Mouse (Mus musculus): ENCODE data around the gene Radil. TPM values are rescaled to one million over a fixed set of nuclear protein-coding genes. Genes with fewer than 3 reads are reported as not detected.

The Radil gene
- polyA plus RNA-seq, 1 experiment from 2014 or later = 0.55 TPM

DNA sequence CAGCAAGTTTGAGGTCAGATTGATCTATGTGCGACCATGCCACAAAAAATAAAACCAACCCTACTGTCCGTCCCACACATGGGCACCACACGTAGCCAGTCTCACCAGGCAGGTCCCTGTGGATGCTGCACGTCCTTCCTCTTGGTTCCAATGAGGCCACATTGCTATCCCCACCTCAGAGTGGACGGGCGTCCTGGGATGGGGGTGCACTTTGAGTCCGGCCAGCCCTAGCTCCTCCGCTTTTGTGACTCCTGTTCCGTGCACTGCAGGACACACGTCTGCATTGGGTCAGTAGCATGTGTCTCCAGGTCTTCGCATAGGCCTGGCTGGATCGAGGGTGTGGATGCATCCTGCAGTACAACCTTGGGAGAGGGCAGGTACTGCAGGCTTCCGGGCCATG is 82.5 kb downstream of the Radil start:
- no peaks in the 10 kb centered on the region for H3K9me3 ChIP-seq (ENCODE audit: control insufficient read depth)
- H3K27ac ChIP-seq (ENCODE audit: low read depth, low read length) = no peak overlapping the region
- H3K36me3 ChIP-seq (ENCODE audit: control insufficient read depth, insufficient read depth) = peaks cover 43% of the 10 kb centered on the region
- no peaks in the 10 kb centered on the region for H3K27me3 ChIP-seq (replicated peaks; ENCODE audit: control insufficient read depth, insufficient read depth, low read length)
- whole genome bisulfite sequencing = 94% methylated on average over 13 of the region's 13 CpGs
- no peak overlapping the region for H3K9ac ChIP-seq (ENCODE audit: low read depth, low read length)
- no peak overlapping the region for H3K4me3 ChIP-seq (ENCODE audit: low read depth, low read length)
- no peak overlapping the region for H3K4me2 ChIP-seq (replicated peaks; ENCODE audit: low read depth)
- no peak for TF ChIP-seq CTCF (IDR thresholded peaks at IDR 0.05; ENCODE audit: low read depth)
- H3K4me1 ChIP-seq (replicated peaks; ENCODE audit: control insufficient read depth, insufficient read depth, low read length) = peaks cover 4% of the 10 kb centered on the region; the same call in 1 of the 2 replicates
- ATAC-seq = no peak

DNA sequence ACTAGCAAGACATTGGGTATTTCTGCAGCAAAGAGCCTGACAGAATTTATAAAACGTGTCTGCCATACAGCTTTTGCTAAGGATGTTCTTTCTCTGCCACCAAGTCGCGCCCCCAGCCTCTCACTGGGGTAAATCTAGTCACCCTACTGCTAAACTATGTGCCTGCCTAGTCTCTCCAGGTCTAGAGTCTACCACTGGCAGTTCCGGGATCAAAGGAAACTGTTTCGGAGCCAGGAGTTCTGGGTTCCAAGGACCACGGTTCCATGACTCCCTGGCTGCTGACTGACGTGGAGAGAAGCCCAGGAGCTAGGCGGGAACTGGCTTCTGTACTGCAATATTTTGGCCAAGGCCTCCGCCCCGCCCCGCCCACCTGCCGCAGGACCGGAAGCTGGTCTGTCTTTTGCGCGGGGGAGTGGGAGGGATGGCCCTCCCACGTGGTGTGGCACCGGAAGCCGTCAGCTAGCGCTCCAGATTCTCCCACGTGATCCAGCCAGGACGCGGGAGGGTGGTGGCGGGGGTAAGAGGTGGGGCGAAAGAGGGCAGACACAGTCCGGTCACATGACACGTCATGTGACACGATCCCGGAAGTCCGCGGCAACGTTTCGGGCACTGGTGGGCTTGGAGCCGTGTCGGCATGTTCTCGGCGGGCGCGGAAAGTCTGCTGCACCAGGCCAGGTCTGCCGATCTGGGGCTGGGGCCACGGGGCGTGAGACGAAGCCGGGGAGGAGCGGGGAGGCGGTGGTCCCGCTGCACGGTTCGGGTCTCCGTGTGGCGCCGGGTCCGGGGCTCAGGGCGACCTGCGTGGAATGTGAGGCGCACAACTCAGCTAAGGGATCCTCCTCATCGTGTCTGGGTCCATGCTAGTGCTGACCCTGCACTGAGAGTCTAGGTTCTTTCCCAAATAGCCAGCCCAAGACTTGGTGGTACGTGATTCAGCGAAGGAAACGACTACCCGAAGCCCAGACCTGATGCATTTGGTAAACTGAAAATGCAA is 87.1 kb downstream of the Radil start, which contains the start of gene Ap5z1:
Gene Ap5z1 (plus strand): TSS at position 484 of the 994 bp plus-strand sequence.
- 1% methylated on average over 59 of the region's 60 CpGs for WGBS
- Histone ChIP-seq H3K4me3 (ENCODE audit: low read depth, low read length) (peak within 1 kb of the TSS; percentile 82), H3K9me3 (ENCODE audit: control insufficient read depth) (no peaks in the 10 kb centered on the region), H3K4me2 (replicated peaks; ENCODE audit: low read depth) (peak within 1 kb of the TSS; percentile 90), H3K27ac (ENCODE audit: low read depth, low read length) (peak within 1 kb of the TSS; percentile 75), H3K27me3 (replicated peaks; ENCODE audit: control insufficient read depth, insufficient read depth, low read length) (no peaks in the 10 kb centered on the region), H3K9ac (ENCODE audit: low read depth, low read length) (peak within 1 kb of the TSS; percentile 86), H3K36me3 (ENCODE audit: control insufficient read depth, insufficient read depth) (peaks cover 16% of the 10 kb centered on the region), H3K4me1 (replicated peaks; ENCODE audit: control insufficient read depth, insufficient read depth, low read length) (peaks cover 4% of the 10 kb centered on the region; the same call in 1 of the 2 replicates)
- peak; percentile 95 for ATAC-seq
- TF ChIP-seq CTCF (IDR thresholded peaks at IDR 0.05; ENCODE audit: low read depth) = no peak

DNA sequence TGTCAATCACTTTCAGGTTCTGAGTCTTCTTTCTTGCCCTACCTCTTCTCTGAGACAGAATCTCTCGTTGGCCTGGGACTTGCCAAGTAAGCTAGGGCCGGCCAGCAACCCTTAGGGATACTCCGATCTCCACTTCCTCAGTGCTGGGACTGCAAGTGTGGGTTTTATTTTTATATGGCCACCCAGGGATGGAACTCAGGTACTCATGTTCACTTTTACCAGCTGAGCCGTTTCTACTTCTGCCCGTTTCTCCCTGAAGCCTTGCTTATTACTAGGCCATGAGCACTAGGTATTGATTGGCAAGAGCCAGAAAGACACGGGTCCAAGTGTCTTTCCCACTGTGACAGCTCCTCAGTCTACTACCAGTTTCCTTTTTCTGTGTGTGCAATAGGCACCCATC is 87.9 kb downstream of the Radil start:
- Histone ChIP-seq H3K36me3 (ENCODE audit: control insufficient read depth, insufficient read depth) (peaks cover 14% of the 10 kb centered on the region), H3K4me3 (ENCODE audit: low read depth, low read length) (peak overlapping the region; percentile 82; the same call in 1 of the 2 replicates), H3K27ac (ENCODE audit: low read depth, low read length) (peak overlapping the region; percentile 75), H3K27me3 (replicated peaks; ENCODE audit: control insufficient read depth, insufficient read depth, low read length) (no peaks in the 10 kb centered on the region), H3K9ac (ENCODE audit: low read depth, low read length) (no peak overlapping the region), H3K4me1 (replicated peaks; ENCODE audit: control insufficient read depth, insufficient read depth, low read length) (peaks cover 4% of the 10 kb centered on the region; the same call in 1 of the 2 replicates), H3K4me2 (replicated peaks; ENCODE audit: low read depth) (peak overlapping the region; percentile 90; the same call in 1 of the 2 replicates), H3K9me3 (ENCODE audit: control insufficient read depth) (no peaks in the 10 kb centered on the region)
- no peak for TF ChIP-seq CTCF (IDR thresholded peaks at IDR 0.05; ENCODE audit: low read depth)
- no peak for ATAC-seq
- WGBS = 86% methylated on average over 6 of the region's 6 CpGs

DNA sequence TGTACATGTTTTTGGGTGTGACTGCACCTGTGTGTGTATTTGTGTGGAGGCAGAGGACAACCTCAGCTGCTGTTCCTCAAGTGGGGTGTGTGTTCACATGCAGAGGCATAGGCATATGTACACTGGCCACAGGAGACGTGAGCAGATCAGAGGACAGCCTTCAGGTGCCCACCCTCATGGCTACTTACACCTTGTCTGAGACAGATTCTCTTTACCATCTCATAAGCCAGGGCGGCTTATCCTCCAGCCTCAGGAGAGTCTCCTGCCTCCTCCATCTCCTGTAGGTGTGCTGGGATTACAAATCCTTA is 88.3 kb downstream of the Radil start:
- no peak overlapping the region for H3K27ac ChIP-seq (ENCODE audit: low read depth, low read length)
- peaks cover 4% of the 10 kb centered on the region; the same call in 1 of the 2 replicates for H3K4me1 ChIP-seq (replicated peaks; ENCODE audit: control insufficient read depth, insufficient read depth, low read length)
- no peaks in the 10 kb centered on the region for H3K9me3 ChIP-seq (ENCODE audit: control insufficient read depth)
- no peak overlapping the region for H3K4me2 ChIP-seq (replicated peaks; ENCODE audit: low read depth)
- H3K4me3 ChIP-seq (ENCODE audit: low read depth, low read length) = no peak overlapping the region
- no peak overlapping the region for H3K9ac ChIP-seq (ENCODE audit: low read depth, low read length)
- ATAC-seq = no peak
- no peak for TF ChIP-seq CTCF (IDR thresholded peaks at IDR 0.05; ENCODE audit: low read depth)
- 93% methylated on average over 2 of the region's 2 CpGs for WGBS
- no peaks in the 10 kb centered on the region for H3K27me3 ChIP-seq (replicated peaks; ENCODE audit: control insufficient read depth, insufficient read depth, low read length)
- H3K36me3 ChIP-seq (ENCODE audit: control insufficient read depth, insufficient read depth) = peaks cover 13% of the 10 kb centered on the region

DNA sequence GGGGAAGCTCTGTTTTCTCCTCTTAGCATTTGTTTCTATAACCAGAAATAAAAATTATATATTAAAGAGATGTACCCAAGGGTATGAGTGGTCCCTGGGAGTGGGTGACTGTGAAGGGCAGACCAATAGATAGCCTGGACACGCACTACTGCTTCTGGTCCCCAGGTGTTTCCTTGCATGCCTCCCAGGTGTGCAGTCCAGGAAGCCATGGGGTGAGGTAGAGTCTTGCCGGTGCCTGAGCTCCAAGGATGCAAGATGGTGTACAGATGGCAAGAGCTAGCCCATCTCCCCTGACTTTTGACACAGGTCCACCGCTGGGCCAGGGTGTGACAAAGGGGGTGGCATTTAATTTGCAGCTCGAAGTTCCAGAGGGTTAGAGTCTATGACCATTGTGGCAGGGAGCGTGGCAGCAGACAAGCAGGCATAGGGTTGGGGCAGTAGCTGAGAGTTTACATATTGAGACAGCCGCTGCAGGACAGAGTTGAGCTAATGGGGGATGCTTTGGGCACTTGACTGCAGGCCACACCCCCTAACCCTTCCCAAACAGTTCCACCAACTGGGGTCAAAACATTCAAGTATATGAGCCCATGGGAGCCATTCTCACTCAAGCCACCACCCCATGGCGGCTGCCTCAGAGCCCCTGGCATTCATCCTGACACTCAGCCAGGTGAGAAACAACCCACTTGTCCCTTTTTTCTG is 88.8 kb downstream of the Radil start:
- TF ChIP-seq CTCF (IDR thresholded peaks at IDR 0.05; ENCODE audit: low read depth) = no peak
- H3K27me3 ChIP-seq (replicated peaks; ENCODE audit: control insufficient read depth, insufficient read depth, low read length) = no peaks in the 10 kb centered on the region
- H3K4me2 ChIP-seq (replicated peaks; ENCODE audit: low read depth) = no peak overlapping the region
- H3K9me3 ChIP-seq (ENCODE audit: control insufficient read depth) = no peaks in the 10 kb centered on the region
- no peak overlapping the region for H3K27ac ChIP-seq (ENCODE audit: low read depth, low read length)
- peaks cover 13% of the 10 kb centered on the region for H3K36me3 ChIP-seq (ENCODE audit: control insufficient read depth, insufficient read depth)
- no peak for ATAC-seq
- H3K4me1 ChIP-seq (replicated peaks; ENCODE audit: control insufficient read depth, insufficient read depth, low read length) = peaks cover 4% of the 10 kb centered on the region; the same call in 1 of the 2 replicates
- WGBS = 97% methylated on average over 7 of the region's 7 CpGs
- H3K4me3 ChIP-seq (ENCODE audit: low read depth, low read length) = no peak overlapping the region
- no peak overlapping the region for H3K9ac ChIP-seq (ENCODE audit: low read depth, low read length)

DNA sequence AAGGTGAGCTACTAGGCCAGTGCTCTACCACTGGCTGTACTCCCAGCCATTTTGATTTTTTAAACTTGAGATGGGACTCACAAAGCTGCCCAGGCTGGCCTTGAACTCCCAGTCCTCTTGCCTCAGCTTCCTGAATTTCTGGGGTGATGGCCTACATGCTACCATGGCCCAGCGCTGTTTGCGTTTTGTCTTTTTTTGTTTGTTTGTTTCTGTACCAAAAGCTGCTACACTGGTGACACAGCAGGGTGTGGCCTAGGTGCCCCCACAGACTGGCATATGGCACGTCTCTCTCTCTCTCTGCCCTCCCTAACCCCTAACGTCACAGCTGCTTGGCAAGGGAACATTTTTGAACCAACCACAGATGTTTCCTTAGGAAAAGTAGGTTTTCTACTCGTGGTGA is 91.1 kb downstream of the Radil start:
- no peak for TF ChIP-seq CTCF (IDR thresholded peaks at IDR 0.05; ENCODE audit: low read depth)

More for the DNA sequence above, 91.1 kb downstream of the Radil start:
- ATAC-seq = no peak
- no peaks in the 10 kb centered on the region for H3K27me3 ChIP-seq (replicated peaks; ENCODE audit: control insufficient read depth, insufficient read depth, low read length)
- H3K4me1 ChIP-seq (replicated peaks; ENCODE audit: control insufficient read depth, insufficient read depth, low read length) = peaks cover 3% of the 10 kb centered on the region; the same call in 1 of the 2 replicates
- no peak overlapping the region for H3K9ac ChIP-seq (ENCODE audit: low read depth, low read length)
- no peak overlapping the region for H3K27ac ChIP-seq (ENCODE audit: low read depth, low read length)
- no peaks in the 10 kb centered on the region for H3K9me3 ChIP-seq (ENCODE audit: control insufficient read depth)
- peaks cover 33% of the 10 kb centered on the region for H3K36me3 ChIP-seq (ENCODE audit: control insufficient read depth, insufficient read depth)
- no peak overlapping the region for H3K4me2 ChIP-seq (replicated peaks; ENCODE audit: low read depth)
- 73% methylated on average over 5 of the region's 5 CpGs for WGBS
- H3K4me3 ChIP-seq (ENCODE audit: low read depth, low read length) = no peak overlapping the region
